Comparison of ENCODE assay signal across 7 mouse cellular contexts in the genomic region with DNA sequence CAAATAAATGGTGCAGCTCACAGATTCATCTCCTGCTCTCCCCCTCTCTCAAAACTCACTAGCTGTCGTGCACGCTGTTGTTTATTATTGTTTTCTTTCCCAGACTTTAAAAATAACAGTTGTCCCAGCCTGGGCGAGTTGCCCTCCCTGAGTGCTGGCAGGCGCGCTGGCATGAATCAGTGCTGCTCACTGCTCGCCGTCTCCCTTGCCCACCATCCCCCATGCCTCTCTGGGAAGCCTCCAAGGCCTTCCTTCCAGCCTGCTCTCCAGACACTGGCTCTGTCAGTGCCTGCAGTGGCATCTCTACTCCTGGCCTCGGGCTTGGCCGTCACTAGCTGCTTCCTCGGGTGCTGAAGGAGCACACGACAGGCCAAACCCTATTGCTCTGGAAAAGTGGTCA. TPM values are rescaled to one million over a fixed set of nuclear protein-coding genes. Genes with fewer than 3 reads are reported as not detected.
DNase-seq lines count a peak whose midpoint lies in the region.

No protein-coding gene starts in this region.

- 96% methylated on average over 11 of the region's 11 CpGs for WGBS in macrophage (ENCODE audit: missing documents)

- H3K27ac ChIP-seq in macrophage: 0 out of 2 replicates have a peak overlapping the region, but pooled peaks have one; percentile 2

- no peak overlapping the region for H3K4me3 ChIP-seq in macrophage (ENCODE audit: inconsistent target)

- no peaks in the 10 kb centered on the region for H3K36me3 ChIP-seq in macrophage (ENCODE audit: inconsistent target)

- peak; percentile 6 for DNase-seq in retina, adult 2 months (ENCODE audit: low read depth, low spot score)
- no peak for DNase-seq in retina, embryonic 14.5 days (ENCODE audit: low spot score)
- DNase-seq in cerebellum, adult 9-10 months: peak; percentile 87
- DNase-seq in heart, adult 9 months (ENCODE audit: low spot score in 2 of 2): peak; percentile 55 to 69
- no peak for DNase-seq in embryo, embryonic 11 days
- no peak for DNase-seq in yolk sac, embryonic 10.5 days (ENCODE audit: low spot score)

- no peaks in the 10 kb centered on the region for H3K79me2 ChIP-seq in macrophage (ENCODE audit: inconsistent target)

RNA-seq across cellular contexts. Expression of gene Rbm19, which starts 48.2 kb away (rescaled TPM):
- 10 to 100 TPM; 12.1 to 52.4 (median 25.4) TPM for total RNA-seq in macrophage (2018; cell fraction: chromatin; rRNA removed)
- total RNA-seq in macrophage (2018; cell fraction: cytosol; rRNA removed): 10 to 100 TPM in 23 of 26 experiments, 1 to 10 TPM in 3; 8.2 to 20.0 (median 12.3) TPM
- total RNA-seq in macrophage (2018; cell fraction: nucleus; rRNA removed): 10 to 100 TPM in 24 of 26 experiments, 1 to 10 TPM in 2; 9.2 to 31.5 (median 15.5) TPM
- 8.6 to 22.2 TPM (median 19.3 TPM) in 3 replicates for polyA plus RNA-seq in macrophage (2018)

Comparison
In these comparisons a context has a peak if more than half of its experiments do, and no peak if none do; other contexts are left out.
1. DNase-seq: peak in retina, adult 2 months (single experiment), cerebellum, adult 9-10 months (single experiment) and heart, adult 9 months (2 of 2); none in retina, embryonic 14.5 days (single experiment), embryo, embryonic 11 days (single experiment) and yolk sac, embryonic 10.5 days (single experiment).